Mouse (Mus musculus) kidney, adult 2 months (tissue): ENCODE measurements around the gene Irgm1. TPM values are rescaled to one million over a fixed set of nuclear protein-coding genes. Genes with fewer than 3 reads are reported as not detected.

Experiments used
- DNase-seq: peaks from one replicate; pipeline ENCODE4 v3.0.0; 2021
- H3K27ac ChIP-seq: fragments of 200-500 bp; 2 replicates; pipeline ENCODE4 v1.5.1; 2012; ENCODE audit warnings: low read depth, low read length, control low read depth, inconsistent platforms; ENCODE audit not compliant: insufficient read depth
- H3K27me3 ChIP-seq: fragments of 200-500 bp; replicated peaks from 2 replicates; pipeline ENCODE4 v1.6.1; 2012; ENCODE audit warnings: mild to moderate bottlenecking, moderate library complexity, low read length, inconsistent platforms; ENCODE audit not compliant: control insufficient read depth, insufficient read depth
- H3K36me3 ChIP-seq: fragments of 200-500 bp; 2 replicates; pipeline ENCODE4 v1.6.1; 2012; ENCODE audit warnings: mild to moderate bottlenecking, moderate library complexity, low read length, inconsistent platforms; ENCODE audit not compliant: control insufficient read depth, insufficient read depth
- H3K4me1 ChIP-seq: fragments of 200-500 bp; 2 replicates; pipeline ENCODE4 v1.6.1; 2011; ENCODE audit warnings: low read length; ENCODE audit not compliant: control insufficient read depth, insufficient read depth
- H3K4me3 ChIP-seq: fragments of 200-500 bp; 2 replicates; pipeline ENCODE4 v1.5.1; 2011; ENCODE audit warnings: mild to moderate bottlenecking, low read depth, low read length, control low read depth; ENCODE audit not compliant: insufficient read depth
- CTCF ChIP-seq: fragments of 200-500 bp; conservative IDR thresholded peaks from 2 replicates; pipeline ENCODE4 v1.5.1; 2011; ENCODE audit warnings: low read depth, mild to moderate bottlenecking, control low read depth, low read length, moderate library complexity, mixed read lengths; ENCODE audit not compliant: insufficient read depth, insufficient read length
- POLR2A ChIP-seq: fragments of 200-500 bp; IDR thresholded peaks from one replicate; pipeline ENCODE4 v1.6.1; 2011; ENCODE audit warnings: low read depth, low read length, control low read depth
- WGBS: fragments of 180-500 bp; shearing (Covaris S2); methylation state at CpG from one replicate; pipeline ENCODE4 v1.1.7; 2018; 5-methylcytosine and 5-hydroxymethylcytosine counted together
- polyA plus RNA-seq: library from polyadenylated mRNA; depleted of rRNA; stranded (reverse); fragments of >200 nt; gene quantifications from 2 replicates; pipeline ENCODE4 v1.2.3, GENCODE M21; 2012

The Irgm1 gene
- polyA plus RNA-seq, 1 experiment: 28.2 TPM

- H3K36me3 ChIP-seq: no peaks in the 10 kb centered on the region
- peak overlapping the region; percentile 76 for H3K4me3 ChIP-seq
- no peaks in the 10 kb centered on the region for H3K27me3 ChIP-seq
- H3K27ac ChIP-seq: peak overlapping the region; percentile 89
- TF ChIP-seq POLR2A (peak; percentile 13), CTCF (no peak)
- under 1% methylated on average over 76 of the region's 77 CpGs for WGBS
- DNase-seq: peak; percentile 91
- H3K4me1 ChIP-seq: peaks cover 11% of the 10 kb centered on the region
Measured at GRCm38 (mm10) chr11:48837310-48838180, 33.9 kb downstream of the Irgm1 start.

- H3K27ac ChIP-seq: peak overlapping the region; percentile 89
Measured at GRCm38 (mm10) chr11:48836990-48837309, 34.5 kb downstream of the Irgm1 start.

GRCm38 (mm10) chr11:48835923-48836322 lies 35.6 kb downstream of the Irgm1 start:
- TF ChIP-seq CTCF (no peak), POLR2A (no peak)
- Histone ChIP-seq H3K4me3 (no peak overlapping the region), H3K27me3 (no peaks in the 10 kb centered on the region), H3K36me3 (no peaks in the 10 kb centered on the region), H3K4me1 (no peaks in the 10 kb centered on the region; the same call in 1 of the 2 replicates), H3K27ac (no peak overlapping the region)
- WGBS: 79% methylated on average over 6 of the region's 6 CpGs
- DNase-seq: no peak

More at GRCm38 (mm10) chr11:48836990-48837309, 34.5 kb downstream of the Irgm1 start:
- Histone ChIP-seq H3K27me3 (no peaks in the 10 kb centered on the region), H3K4me1 (peaks cover 5% of the 10 kb centered on the region), H3K4me3 (peak overlapping the region; percentile 76), H3K36me3 (no peaks in the 10 kb centered on the region)
- whole genome bisulfite sequencing: 32% methylated on average over 11 of the region's 11 CpGs
- TF ChIP-seq CTCF (no peak), POLR2A (no peak)
- DNase-seq: peak; percentile 89

- no peaks in the 10 kb centered on the region for H3K36me3 ChIP-seq
- no peak for TF ChIP-seq CTCF
- TF ChIP-seq POLR2A: no peak
- 2% methylated on average over 30 of the region's 30 CpGs for WGBS
- no peaks in the 10 kb centered on the region; the same call in 1 of the 2 replicates for H3K4me1 ChIP-seq
- no peaks in the 10 kb centered on the region for H3K27me3 ChIP-seq
- peak overlapping the region; percentile 66 for H3K4me3 ChIP-seq
- peak; percentile 95 for DNase-seq
- H3K27ac ChIP-seq: peak overlapping the region; percentile 69
Measured at GRCm38 (mm10) chr11:48833731-48834639, 37.5 kb downstream of the Irgm1 start.

GRCm38 (mm10) chr11:48833078-48833730 lies 38.3 kb downstream of the Irgm1 start:
- Histone ChIP-seq H3K4me1 (no peaks in the 10 kb centered on the region; the same call in 1 of the 2 replicates), H3K4me3 (peak overlapping the region; percentile 17), H3K36me3 (no peaks in the 10 kb centered on the region), H3K27ac (no peak overlapping the region), H3K27me3 (no peaks in the 10 kb centered on the region)
- no peak for DNase-seq
- 28% methylated on average over 9 of the region's 9 CpGs for WGBS
- TF ChIP-seq CTCF: no peak
- no peak for TF ChIP-seq POLR2A

- 93% methylated on average over 2 of the region's 2 CpGs for WGBS
- no peaks in the 10 kb centered on the region; the same call in 1 of the 2 replicates for H3K4me1 ChIP-seq
- TF ChIP-seq CTCF: no peak
- TF ChIP-seq POLR2A: no peak
- no peaks in the 10 kb centered on the region for H3K36me3 ChIP-seq
- no peaks in the 10 kb centered on the region for H3K27me3 ChIP-seq
- H3K4me3 ChIP-seq: no peak overlapping the region
- no peak for DNase-seq
- no peak overlapping the region for H3K27ac ChIP-seq
Measured at GRCm38 (mm10) chr11:48831273-48831672, 40.2 kb downstream of the Irgm1 start.

- H3K27me3 ChIP-seq: no peaks in the 10 kb centered on the region
- no peak overlapping the region for H3K27ac ChIP-seq
- 74% methylated on average over 2 of the region's 2 CpGs for WGBS
- no peaks in the 10 kb centered on the region for H3K36me3 ChIP-seq
- TF ChIP-seq CTCF (no peak), POLR2A (no peak)
- H3K4me1 ChIP-seq: no peaks in the 10 kb centered on the region; the same call in 1 of the 2 replicates
- no peak overlapping the region for H3K4me3 ChIP-seq
- no peak for DNase-seq
Measured at GRCm38 (mm10) chr11:48830279-48830678, 41.2 kb downstream of the Irgm1 start.
